Mouse (Mus musculus) duodenum, adult 2 months (tissue): Measurements from ENCODE around the gene Gm10553. TPM values are rescaled to one million over a fixed set of nuclear protein-coding genes. Genes with fewer than 3 reads are reported as not detected.

Source experiments
- polyA plus RNA-seq: library from polyadenylated mRNA; depleted of rRNA; stranded (reverse); fragments of >200 nt; gene quantifications from 2 replicates; pipeline ENCODE4 v1.2.3, GENCODE M21; 2012; ENCODE audit warnings: low replicate concordance; rRNA removed

The Gm10553 gene
- not detected in 2 replicates for polyA plus RNA-seq

DNA sequence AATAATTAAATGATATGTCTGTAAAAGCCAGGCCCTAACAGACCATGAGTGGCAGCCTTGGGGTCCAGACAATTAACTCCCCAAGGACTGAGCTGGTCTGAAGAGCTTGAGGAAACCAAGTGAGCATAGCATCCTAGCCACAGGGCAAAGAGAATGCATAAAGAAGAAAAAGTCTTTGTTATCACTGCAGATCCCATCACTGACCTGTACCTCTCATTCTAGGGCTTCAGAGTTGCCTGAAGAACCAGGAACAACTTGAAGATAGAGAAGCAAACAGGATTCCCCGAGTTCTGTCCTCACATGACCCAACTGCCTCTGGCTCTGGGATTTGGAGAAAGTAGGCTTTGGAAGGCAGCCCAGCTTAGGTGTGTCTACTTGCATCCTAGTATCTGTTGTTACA is at the start of gene Gm10553:
Gene Gm10553, plus strand, starts transcription at position 301 of the 400 bp plus-strand sequence.

DNA sequence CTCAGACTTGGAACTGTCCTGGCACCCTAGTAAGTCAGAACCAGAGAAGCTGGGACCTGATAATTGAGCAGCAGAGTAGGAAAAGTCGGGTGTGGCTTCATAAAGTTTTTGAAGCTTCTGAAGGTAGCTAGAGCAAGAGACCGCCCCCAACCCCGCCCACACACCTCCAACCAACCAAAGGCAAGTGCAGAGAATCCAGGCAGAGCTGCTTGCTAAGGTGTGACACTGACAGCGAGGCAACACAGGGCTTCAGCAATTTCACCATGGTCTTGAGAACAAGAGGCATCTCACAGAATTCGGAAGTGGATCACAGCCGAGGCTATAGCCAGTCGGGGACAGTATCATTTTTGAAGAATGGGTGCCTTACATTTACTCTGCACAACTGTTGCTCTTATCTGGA is 9.8 kb downstream of the Gm10553 start, which contains the start of gene A530032D15Rik:
Gene A530032D15Rik, minus strand, starts transcription at position 101 of the 400 bp plus-strand sequence.

Other genes starting within 250 kb of the Gm10553 start
- not detected in 2 replicates for gene Slc16a14, start 165.0 kb upstream of the Gm10553 start, polyA plus RNA-seq
- gene A530032D15Rik, start 9.7 kb downstream of the Gm10553 start, polyA plus RNA-seq: not detected in 2 replicates
- gene C130026I21Rik, start 170.4 kb downstream of the Gm10553 start, polyA plus RNA-seq: 0.75 and 1.0 TPM in 2 replicates